Mouse (Mus musculus): Measurements from ENCODE around the gene Olfr818. TPM values are rescaled to one million over a fixed set of nuclear protein-coding genes. Genes with fewer than 3 reads are reported as not detected.

Gene Olfr818
- not detected in 2 replicates for polyA plus RNA-seq (2015; fragmentation: Nextera tagmentation; extraction: Ambion mirVana)

DNA sequence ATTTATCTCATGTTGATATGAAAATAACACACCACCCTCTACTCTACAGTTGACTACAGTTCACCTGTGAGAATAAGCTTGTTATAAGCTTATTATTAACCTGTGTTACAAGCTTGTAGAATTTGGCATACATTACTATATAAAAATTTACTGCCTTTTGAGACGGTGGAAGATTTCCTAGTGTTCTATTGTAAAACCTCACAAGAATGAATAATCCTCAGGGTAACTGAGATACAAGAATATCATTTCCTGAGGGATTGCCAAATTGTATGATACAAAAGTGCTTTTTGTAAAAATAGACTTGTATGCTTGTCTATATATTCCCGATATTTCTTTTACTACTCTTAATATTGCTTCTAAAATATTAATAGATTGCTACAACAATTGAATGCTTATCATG is at the start of gene Olfr818:
Gene Olfr818 (minus strand): TSS at position 101 of the 400 bp plus-strand sequence.

DNA sequence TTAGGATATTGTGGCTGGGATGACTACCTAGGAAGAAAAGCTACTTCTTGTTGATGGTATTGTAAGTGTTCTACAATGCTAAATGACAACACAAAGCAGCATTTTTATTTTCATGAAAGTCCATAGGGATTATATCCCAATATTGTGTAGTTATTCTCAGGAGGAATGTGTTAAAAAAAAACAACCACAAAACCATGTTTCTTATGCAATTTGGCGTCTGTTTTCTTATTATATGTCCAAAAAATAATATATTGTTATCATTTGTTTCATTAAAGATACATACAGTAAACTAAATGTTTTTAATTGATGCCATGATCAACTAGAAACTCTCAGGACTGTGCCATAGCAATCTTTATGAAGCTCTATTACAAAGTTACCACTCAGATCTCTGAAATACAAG is 36.1 kb upstream of the Olfr818 start, which contains the start of gene Gm10310:
Gene Gm10310 (minus strand): TSS at position 101 of the 400 bp plus-strand sequence.

GRCm38 (mm10) chr10:129976040-129976439 is 27.1 kb upstream of the Olfr818 start, which contains the start of gene Olfr247:
Olfr247 (minus strand) TSS chr10:129976140.

DNA sequence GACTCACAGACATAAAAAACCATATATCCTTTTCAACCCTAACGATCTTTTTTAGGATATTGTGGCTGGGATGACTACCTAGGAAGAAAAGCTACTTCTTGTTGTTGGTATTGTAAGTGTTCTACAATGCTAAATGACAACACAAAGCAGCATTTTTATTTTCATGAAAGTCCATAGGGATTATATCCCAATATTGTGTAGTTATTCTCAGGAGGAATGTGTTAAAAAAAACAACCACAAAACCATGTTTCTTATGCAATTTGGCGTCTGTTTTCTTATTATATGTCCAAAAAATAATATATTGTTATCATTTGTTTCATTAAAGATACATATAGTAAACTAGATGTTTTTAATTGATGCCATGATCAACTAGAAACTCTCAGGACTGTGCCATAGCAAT is 18.3 kb upstream of the Olfr818 start, which contains the start of gene Olfr819:
Gene Olfr819 (minus strand): TSS at position 101 of the 400 bp plus-strand sequence.

DNA sequence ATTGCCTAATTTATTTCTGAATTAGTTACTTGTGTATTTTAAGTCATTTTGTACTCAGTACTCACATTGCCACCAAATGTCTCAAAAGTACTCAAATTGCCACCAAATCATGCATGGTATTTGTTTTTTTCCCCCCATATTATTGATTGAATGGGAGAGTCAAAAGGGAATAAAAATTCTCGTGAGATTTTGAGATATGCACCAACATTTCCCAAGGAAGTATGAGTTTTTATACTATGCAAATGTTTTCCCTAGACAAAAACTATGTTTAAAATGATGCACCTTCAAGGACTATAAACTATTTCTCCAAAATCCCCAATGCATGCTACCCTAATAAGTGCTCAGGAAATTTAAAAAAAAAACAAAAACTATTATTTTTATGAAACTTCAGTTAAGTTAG is 33.4 kb downstream of the Olfr818 start, which contains the start of gene Olfr816:
Gene Olfr816 (minus strand): TSS at position 101 of the 400 bp plus-strand sequence.

DNA sequence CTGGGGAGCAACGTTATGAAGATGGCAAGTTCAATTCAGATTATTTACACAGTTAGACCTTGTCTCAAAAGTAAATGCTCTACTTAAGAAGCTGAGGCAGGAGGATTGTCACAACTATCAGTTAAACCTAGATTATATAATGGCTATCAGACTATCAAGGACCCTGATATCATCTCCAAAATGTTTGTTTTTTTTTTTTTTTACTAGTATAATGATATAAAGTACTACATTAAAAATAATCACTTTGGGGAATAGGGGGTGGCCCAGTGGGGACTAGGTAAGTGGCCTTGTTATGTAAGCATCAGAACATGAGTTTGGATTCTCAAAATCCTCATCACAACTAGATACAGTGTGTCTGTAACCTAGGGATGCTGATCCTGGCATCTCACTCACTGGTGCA is 43.1 kb downstream of the Olfr818 start, which contains the start of gene Olfr815:
Gene Olfr815 (minus strand): TSS at position 101 of the 400 bp plus-strand sequence.

Other genes with a start within 250 kb of the Olfr818 start
- gene Olfr804, start 245.9 kb downstream of the Olfr818 start, polyA plus RNA-seq (2015; fragmentation: Nextera tagmentation; extraction: Ambion mirVana), result not detected in 2 replicates
- not detected in 2 replicates for gene Olfr805, start 219.7 kb downstream of the Olfr818 start, polyA plus RNA-seq (2015; fragmentation: Nextera tagmentation; extraction: Ambion mirVana)
- not detected in 2 replicates for gene Olfr806, start 207.2 kb downstream of the Olfr818 start, polyA plus RNA-seq (2015; fragmentation: Nextera tagmentation; extraction: Ambion mirVana)
- not detected in 2 replicates for gene Olfr807, start 191.3 kb downstream of the Olfr818 start, polyA plus RNA-seq (2015; fragmentation: Nextera tagmentation; extraction: Ambion mirVana)
- gene Olfr808, start 183.6 kb downstream of the Olfr818 start, polyA plus RNA-seq (2015; fragmentation: Nextera tagmentation; extraction: Ambion mirVana), result not detected in 2 replicates
- gene Olfr809, start 174.5 kb downstream of the Olfr818 start, polyA plus RNA-seq (2015; fragmentation: Nextera tagmentation; extraction: Ambion mirVana), result not detected in 2 replicates
- not detected in 2 replicates for gene Olfr810, start 154.2 kb downstream of the Olfr818 start, polyA plus RNA-seq (2015; fragmentation: Nextera tagmentation; extraction: Ambion mirVana)
- not detected in 2 replicates for gene Olfr811, start 144.7 kb downstream of the Olfr818 start, polyA plus RNA-seq (2015; fragmentation: Nextera tagmentation; extraction: Ambion mirVana)
- gene Olfr812, start 103.0 kb downstream of the Olfr818 start, polyA plus RNA-seq (2015; fragmentation: Nextera tagmentation; extraction: Ambion mirVana), result not detected in 2 replicates
- not detected in 2 replicates for gene Olfr813, start 93.7 kb downstream of the Olfr818 start, polyA plus RNA-seq (2015; fragmentation: Nextera tagmentation; extraction: Ambion mirVana)
- not detected in 2 replicates for gene Olfr814, start 69.2 kb downstream of the Olfr818 start, polyA plus RNA-seq (2015; fragmentation: Nextera tagmentation; extraction: Ambion mirVana)
- gene Olfr815, start 43.2 kb downstream of the Olfr818 start, polyA plus RNA-seq (2015; fragmentation: Nextera tagmentation; extraction: Ambion mirVana), result not detected in 2 replicates
- not detected in 2 replicates for gene Olfr816, start 33.5 kb downstream of the Olfr818 start, polyA plus RNA-seq (2015; fragmentation: Nextera tagmentation; extraction: Ambion mirVana)
- gene Olfr819, start 18.2 kb upstream of the Olfr818 start, polyA plus RNA-seq (2015; fragmentation: Nextera tagmentation; extraction: Ambion mirVana), result not detected in 2 replicates
- not detected in 2 replicates for gene Olfr247, start 27.0 kb upstream of the Olfr818 start, polyA plus RNA-seq (2015; fragmentation: Nextera tagmentation; extraction: Ambion mirVana)
- gene Gm10310, start 36.0 kb upstream of the Olfr818 start, polyA plus RNA-seq (2015; fragmentation: Nextera tagmentation; extraction: Ambion mirVana), result not detected in 2 replicates
- gene Olfr820, start 63.5 kb upstream of the Olfr818 start, polyA plus RNA-seq (2015; fragmentation: Nextera tagmentation; extraction: Ambion mirVana), result not detected in 2 replicates
- not detected in 2 replicates for gene Olfr821, start 81.2 kb upstream of the Olfr818 start, polyA plus RNA-seq (2015; fragmentation: Nextera tagmentation; extraction: Ambion mirVana)
- not detected in 2 replicates for gene Olfr822, start 122.1 kb upstream of the Olfr818 start, polyA plus RNA-seq (2015; fragmentation: Nextera tagmentation; extraction: Ambion mirVana)
- gene Olfr823, start 166.3 kb upstream of the Olfr818 start, polyA plus RNA-seq (2015; fragmentation: Nextera tagmentation; extraction: Ambion mirVana), result not detected in 2 replicates
- not detected in 2 replicates for gene Olfr824, start 180.9 kb upstream of the Olfr818 start, polyA plus RNA-seq (2015; fragmentation: Nextera tagmentation; extraction: Ambion mirVana)
- gene Olfr825, start 217.7 kb upstream of the Olfr818 start, polyA plus RNA-seq (2015; fragmentation: Nextera tagmentation; extraction: Ambion mirVana), result not detected in 2 replicates
- gene Olfr826, start 235.1 kb upstream of the Olfr818 start, polyA plus RNA-seq (2015; fragmentation: Nextera tagmentation; extraction: Ambion mirVana), result not detected in 2 replicates